Mouse (Mus musculus): Measurements from ENCODE around the gene Phlda3.

Phlda3 gene

DNA sequence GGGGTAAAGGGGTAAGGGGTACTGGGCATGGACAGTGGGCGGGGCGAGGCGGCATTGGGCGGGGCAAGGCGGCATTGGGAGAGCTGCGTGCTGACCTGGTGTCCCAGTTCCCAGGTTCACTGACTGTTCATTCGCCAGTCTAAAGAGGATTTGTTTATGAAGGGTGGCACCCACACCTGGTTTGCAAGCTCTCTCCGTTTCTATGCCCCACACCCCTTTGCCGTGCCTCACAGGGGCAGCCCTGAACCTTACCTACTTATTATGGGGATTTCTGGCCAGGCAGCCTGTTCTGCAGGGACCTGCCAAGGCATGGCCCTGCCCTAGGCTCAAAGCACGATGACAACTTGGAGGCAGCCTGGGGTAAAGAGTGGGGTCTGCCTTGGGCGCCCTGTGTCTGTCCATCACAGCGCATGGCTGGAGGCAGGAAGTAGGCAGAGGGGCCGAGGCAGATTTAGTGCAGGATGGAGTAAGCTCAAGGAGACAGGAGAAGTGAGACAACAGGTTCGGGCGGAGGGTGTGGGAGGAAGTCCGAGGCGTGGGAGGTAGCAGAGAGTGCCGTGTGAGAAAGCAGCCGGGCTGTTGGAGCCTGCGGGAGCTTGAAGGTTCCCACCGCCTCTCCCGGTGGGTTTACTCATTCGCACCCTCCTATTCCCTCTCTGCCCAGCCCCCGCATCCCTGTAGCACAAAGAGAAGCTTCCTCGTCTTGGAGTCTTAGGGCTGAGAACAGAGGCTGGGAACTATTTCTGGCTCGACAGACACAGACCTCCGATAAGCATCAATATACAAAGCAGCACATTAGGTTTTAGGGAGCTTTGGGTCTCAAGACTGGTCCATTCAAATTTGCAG is 27.7 kb downstream of the Phlda3 start:
- DNase-seq (ENCODE audit: low read depth, low spot score): no peak

DNA sequence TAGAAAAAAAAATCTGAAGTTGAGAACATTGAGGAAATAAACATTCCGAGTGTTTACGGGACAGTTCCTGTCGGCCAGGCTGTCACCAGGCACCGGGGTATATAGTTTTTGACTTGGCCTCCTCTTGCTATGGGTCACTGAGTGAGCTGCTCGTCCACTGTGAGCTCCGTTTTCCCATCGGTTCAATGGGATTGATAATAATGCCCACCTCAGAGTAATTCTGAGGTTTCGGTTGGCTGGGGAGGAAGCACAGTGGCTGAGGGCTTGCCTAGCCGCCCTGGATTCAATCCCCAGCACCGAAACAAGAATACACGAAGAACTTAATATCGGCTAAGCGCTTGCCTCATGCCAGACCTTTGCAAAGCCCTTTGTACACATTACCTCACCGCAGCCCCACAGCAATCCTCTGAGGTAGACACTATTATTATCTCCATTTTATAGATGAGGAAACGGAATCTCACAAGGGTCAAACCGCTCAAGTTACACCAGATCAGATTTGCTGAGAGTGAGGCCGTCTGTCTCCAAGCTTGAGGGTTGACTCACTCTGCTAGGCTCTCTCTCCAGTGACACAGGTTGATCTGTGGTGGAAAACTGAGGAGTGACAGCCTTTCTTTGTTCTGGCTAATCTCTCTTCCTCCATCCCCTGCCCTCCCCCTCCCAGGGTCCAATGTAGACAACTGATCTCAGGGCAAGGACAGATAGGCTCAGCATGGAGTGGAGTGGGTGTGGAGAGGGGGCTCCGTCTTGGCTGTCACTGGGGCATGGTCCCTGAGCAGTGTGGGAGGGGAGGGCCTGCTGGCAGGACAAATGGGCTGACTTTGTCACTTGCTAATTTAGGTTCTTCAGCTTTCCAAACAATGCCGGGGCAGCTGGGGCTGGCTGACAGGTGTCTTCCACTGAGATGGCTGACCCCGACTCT is 28.6 kb downstream of the Phlda3 start:
- peak; percentile 48 for DNase-seq (ENCODE audit: low read depth, low spot score)

DNA sequence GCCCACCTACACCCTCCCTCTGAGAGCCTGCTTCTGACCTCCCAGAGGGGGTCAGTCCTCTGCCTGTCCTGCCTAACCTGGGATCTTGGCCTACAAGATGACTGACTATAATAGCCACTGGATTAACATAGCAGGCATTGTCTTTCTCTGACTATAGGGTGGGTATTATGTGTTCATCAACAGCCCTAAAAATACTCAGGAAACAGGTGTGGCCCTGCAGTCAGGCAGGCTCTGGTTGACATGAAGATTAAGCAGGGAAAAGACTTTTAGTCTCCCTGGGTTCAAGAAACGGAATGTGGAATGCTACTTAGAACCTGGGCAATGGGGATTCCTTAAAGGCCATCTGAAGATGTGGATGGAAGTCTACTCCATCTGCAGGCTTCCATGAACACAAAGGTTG is 32.6 kb downstream of the Phlda3 start:
- DNase-seq (ENCODE audit: low read depth, low spot score): no peak

DNA sequence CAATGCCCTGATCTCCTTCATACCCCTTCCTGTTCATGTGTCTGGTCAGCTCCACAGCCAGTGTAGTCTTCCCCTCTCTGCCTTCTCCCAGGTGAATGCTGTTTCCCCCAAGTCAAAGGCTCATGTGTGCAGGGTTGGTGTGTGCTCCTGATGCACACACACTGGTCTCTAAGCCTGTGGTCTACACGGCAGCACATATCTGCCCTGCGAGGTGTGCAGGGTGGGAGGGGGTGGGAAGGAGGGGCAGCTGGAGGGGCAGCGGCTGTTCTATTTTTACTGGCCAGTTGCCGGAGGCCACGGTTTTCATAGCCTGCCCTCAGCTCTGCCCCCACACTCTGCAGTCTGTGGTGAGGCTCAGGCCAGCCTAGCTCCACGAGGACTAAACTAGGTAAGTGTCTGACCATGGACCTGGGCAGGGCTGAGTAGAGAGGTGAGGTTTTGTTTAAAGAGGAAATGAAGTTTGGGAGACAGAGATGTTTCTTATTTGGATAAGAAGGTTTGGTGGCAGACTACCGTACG is 33.2 kb downstream of the Phlda3 start:
- DNase-seq (ENCODE audit: low read depth, low spot score): no peak

DNA sequence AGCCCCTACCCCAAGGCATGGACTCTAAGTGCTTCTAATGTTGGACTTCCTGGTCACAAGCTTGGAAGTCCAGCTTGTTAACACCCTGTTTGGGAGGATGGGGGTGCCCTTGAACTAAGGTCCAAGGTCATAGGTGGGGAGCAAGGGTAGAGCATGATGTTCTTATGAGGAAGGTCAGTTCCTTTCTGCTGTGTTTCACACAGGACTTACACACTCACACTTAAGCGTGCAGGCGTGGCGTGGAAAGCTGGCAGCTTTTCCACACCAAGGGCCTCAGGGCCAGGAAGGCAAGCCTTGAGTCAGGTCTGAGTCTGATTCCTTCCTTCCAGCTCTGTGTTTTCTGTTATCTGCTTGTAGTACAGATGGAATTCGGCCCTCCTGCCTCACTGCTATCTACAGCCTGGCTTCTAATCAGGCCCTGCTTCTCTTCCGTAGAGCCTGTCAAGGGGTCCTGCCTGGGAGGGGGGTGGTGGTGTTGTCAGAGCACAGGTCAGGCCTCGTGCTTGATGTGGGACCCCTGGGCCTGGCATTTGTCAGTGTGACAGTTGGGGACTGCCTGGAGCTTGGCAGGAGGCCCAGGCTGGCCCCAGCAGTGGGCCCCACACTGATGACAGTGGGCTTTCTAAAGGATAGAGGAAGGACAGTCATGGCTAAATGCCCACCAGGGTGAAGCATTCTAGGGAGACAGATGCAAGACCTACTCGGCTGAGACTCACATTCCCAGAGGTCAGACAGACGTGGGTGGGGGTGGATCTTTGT is 34.5 kb downstream of the Phlda3 start:
- DNase-seq (ENCODE audit: low read depth, low spot score): no peak

DNA sequence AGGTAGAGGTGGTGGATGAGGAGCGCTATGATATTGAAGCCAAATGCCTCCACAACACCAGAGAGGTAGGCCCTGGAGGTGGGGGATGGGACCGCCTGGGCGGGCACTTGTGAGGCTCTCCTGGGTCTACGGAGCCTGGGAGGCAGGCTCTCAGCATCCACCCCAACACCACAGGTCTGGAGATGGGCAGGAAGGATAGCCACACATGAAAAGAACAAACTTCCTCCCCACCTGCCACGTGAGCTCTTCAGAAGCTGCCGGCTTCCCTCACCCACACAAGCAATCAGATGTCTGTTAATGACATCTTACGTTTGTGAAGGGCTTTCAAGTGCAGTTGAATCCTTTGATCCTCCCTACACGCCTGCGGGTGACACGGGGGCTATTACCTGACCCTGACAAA is 41.6 kb downstream of the Phlda3 start:
- no peak for DNase-seq (ENCODE audit: low read depth, low spot score)

DNA sequence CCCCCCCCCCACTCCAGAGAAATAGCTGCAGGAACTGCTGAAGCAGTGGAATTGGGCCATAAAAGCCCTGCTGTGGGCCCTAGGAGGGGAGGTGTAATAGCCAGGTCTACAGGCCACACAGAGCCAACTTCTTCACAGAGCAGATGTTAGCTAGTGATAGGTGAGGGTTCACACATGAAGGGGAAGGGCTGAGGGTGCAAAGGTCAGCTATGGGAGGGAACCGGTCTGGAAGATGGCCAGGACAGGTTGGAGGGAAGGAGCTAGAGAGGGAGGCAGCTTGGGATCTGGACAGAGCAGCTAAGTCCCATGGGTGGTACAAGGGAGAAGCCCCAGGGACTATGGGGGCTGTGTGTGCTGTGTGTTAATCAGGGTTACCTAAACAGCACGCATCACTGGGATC is 44.3 kb downstream of the Phlda3 start:
- no peak for DNase-seq (ENCODE audit: low read depth, low spot score)

DNA sequence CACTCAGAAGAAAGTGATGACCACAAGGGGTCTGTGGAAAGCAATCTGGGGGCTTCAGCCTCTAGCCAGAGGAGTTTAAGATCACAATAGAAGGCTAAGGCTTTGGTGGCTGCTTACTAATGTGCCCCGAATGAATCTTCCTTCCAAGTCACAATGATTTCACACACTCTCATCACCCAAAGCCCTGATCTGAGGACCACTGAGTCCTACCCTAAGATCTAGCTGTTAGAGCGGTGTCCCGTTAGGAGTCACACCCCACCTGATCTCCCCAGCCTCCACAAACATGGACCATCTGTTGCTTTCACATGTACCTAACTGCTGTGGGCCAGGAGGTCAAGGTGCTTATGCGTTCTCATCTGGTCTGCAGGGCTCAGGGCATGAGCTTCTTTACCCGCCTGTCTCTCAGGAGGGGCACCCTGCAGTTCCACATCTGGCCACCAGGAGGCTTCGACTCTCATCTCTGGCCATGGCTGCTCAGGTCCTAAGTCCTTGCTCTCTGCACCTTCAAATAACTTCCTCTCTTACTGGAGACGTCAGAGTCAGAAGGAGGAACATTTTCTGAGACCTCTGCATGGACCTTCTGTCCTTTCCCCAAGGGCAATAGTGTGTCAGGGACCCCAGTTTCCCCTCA is 45.2 kb downstream of the Phlda3 start:
- DNase-seq (ENCODE audit: low read depth, low spot score): peak; percentile 76

DNA sequence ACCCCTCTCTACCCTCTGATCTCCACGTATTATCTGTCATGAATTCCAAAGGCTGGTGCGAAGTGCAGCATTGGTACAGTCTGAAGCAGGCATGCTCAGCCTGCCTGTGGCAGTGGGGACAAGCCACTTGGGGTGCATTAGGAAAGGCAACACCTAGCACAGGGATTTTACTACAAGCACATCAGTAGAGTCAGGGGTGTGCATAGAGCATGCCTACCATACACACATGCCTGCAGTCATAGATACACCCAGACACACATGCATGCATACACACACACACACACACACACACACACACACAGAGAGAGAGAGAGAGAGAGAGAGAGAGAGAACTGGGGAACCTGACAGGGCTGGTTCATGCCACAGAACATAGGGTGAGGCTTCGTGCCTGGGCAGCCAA is 46.3 kb downstream of the Phlda3 start:
- DNase-seq (ENCODE audit: low read depth, low spot score): no peak

DNA sequence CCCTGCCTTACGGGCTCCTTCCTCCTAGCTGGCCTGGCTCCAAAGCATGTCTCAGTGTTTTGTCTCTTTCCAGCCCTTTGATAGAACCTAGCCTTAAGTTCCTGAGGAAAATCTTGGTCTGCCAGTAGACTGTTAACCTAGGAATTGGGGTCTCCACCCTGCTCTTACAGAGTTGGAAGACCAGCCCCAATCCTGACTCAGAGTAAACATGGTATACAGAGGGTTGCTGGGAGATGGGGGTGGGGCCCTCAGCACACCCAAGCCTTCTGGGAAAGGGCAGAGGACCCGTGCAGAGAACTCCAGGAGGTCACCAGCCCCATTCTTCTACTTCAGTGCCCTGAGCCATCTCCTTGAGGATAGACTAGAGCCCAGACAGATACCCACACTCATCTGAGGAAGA is 46.7 kb downstream of the Phlda3 start:
- no peak for DNase-seq (ENCODE audit: low read depth, low spot score)

DNA sequence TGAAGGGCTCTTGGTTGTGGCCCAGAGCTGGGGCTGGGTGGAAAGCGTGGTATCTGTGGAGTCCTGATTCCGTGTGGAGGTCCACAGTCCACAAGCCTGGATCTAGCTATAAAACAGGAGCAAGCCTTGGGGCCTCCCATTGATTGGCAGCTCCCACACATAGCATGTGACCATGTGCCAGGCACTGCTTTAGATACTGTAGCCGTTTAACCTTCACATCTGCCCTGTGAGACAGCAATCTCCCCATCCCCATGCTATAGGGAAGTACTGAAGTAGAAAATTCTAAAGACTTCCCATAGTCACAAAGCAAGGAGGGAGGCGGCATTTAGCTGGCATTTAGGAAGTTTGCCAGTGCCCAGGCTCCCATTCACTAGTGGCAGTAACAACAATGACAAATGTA is 47.2 kb downstream of the Phlda3 start:
- DNase-seq (ENCODE audit: low read depth, low spot score): no peak

DNA sequence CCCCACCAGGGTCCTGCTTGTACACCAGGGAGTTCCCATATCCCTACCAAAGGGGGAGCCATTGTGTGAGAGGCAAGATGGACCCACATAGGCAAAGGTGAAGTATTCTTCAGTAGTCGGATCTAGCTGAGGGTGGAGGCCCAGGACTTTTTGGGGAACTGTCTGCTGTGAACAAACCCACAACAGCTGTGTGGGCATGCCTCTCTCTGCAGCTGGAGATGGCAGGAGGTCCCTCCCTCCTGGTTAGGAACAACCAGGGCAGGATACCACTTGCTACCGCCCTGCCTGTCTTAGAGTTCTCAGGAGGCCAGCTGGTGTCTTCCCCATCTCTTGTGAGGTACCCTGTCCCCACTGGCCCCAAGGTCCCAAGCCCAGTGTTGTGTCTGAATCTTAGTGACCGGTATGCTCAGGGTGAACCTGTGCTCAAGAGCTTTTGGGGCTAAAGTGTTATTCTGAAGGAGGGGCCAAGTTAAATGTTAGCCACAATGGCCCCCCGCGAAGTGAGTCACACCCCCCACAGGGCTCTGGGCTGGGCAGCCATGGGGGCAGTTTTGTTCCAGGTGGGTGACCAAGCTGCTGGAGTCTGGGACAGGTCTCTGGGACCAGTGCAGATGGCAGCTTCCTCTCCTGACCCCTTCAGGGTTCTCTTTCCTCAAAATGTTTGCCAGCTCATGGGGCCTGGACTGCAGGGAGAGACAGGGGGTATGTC is 47.9 kb downstream of the Phlda3 start:
- DNase-seq (ENCODE audit: low read depth, low spot score): no peak

DNA sequence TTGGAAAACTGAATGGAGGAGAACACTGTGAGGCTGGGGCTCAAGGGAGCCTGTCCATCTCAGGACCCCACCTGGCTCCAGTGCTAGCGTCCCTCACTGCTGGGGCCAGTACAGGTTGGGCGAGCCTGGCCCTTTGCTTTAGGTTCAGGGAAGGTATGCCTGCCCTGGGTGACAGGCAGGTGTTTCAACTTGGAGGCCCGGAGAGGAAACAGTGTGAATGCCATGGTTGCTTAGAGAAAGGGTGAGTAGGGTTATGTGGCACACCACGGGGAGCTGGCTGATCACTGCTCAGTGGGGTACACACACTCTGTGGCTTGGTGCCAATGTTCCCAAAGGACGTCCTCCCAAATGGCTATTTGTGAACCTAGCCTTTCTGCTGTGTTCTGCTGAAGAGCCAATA is 48.6 kb downstream of the Phlda3 start:
- DNase-seq (ENCODE audit: low read depth, low spot score): no peak

DNA sequence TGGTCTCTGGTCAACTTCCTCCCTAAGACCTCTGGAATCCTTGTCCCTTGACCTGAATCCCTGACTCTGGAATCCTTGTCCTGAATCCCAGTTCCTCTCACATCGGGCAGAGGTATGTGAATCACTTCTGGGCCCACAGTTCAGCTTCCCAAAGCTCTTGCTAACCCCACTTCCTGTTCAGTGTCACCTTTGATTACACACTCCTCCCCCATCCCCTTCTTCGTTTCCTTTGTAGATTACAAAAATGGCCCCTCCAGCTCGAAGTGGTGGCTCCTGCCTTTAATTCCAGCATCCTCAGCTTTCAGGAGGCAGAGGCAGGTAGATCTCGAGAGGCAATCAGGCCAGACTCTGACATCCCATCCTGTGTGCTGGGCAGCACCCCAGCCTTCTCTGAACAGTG is 51.7 kb downstream of the Phlda3 start:
- no peak for DNase-seq (ENCODE audit: low read depth, low spot score)

DNA sequence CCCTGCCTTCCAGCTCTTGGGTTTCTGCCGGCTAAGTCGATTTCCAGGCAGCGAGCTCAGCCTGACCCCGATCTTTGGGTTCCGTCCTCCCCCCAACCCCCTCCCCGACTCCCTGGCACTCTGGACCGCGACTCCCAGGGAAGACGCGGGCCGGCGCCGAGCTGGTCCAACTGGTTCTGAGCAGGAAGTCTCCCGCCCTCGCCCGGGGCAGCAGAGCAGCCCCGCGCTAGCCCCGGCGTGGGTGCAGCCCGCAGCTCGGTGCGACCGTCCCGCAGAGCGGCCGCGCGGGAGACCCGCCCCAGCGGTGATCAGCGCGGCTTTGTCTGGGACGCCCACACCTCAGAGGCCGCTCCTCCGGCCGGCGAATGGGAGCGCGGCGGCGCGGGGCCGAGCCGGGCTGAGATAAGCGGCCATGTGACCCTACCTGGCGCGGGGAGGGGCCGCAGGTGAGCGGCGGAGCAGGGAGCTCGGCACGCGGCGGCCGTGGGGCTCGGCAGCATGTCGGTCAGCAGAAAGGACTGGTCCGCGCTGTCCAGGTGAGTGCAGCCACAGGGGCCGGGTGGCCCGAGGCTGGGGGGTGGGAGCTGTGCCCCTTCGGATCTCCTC is 52.7 kb downstream of the Phlda3 start, which contains the start of gene Lad1:
Gene Lad1 (plus strand): TSS at position 118 of the 606 bp plus-strand sequence.
- DNase-seq (ENCODE audit: low read depth, low spot score): no peak

Data from R1 (cell line).